Mouse (Mus musculus): ENCODE data around the gene Abcg2.
"Not testable (repeated sequence)": the region's sequence is repeated elsewhere in the genome, so short reads cannot be mapped to it uniquely, and the experiment has no call there.

The Abcg2 gene

DNA sequence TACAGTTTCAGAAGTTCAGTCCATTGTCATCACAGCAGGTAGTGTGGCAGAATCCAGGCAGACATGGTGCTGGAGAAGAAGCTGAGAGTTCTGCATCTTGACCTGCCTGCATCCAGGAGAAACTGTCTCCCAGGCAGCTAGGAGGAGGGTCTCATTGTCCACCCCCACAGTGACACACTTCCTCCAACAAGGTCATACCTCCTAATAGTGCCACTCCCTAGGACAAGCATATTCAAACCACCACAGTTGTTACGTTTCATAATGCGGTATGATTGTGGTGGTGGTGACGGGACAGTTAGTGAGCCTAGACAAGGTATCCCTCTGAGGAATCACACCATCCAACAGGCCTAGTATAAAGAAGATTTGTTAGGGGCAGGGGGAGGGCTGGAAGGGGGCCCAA lies at the start of gene Abcg2:
Gene Abcg2 (plus strand): TSS at position 301 of the 400 bp plus-strand sequence.
- not testable (repeated sequence) for DNase-seq (ENCODE audit: low read depth, low spot score)

DNA sequence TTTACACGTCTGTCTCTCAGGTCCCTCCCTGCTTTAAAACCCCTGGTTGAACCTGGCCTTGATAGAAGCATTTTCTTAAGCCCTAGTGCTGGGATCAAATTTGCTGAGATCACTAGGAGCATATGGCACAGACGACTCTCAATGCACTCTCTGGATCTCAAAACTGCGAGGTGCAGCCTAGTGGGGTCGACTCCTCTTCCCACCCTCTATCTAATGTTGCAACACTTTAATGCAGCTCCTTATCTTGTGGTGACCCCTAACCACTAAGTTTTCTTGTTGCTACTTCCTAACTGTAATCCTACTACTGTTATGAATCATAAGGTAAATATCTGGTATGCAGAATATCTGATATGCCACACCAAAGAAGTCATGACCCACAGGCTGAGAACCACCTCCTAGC lies 44.1 kb upstream of the Abcg2 start:
- DNase-seq (ENCODE audit: low read depth, low spot score): not testable (repeated sequence)

DNA sequence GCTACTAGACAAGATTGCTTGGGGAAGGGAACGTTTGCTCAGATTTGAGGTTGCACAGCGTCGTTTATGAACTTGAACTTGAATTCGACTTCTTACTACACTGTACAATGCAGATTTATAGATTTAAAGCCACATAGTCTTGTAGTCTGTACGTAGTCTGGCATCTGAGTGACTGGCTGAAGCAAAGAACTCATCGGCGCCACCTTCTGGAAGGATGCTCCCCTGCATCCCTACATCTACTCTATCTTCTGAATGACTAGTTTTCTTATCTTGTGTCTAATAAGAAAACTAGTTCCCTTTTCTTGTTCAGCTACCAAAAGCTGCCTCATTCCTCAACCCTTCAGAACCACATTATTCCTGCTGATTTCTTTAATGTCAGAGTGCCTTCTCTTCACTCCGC lies 41.5 kb upstream of the Abcg2 start:
- peak; percentile 58 for DNase-seq (ENCODE audit: low read depth, low spot score)

DNA sequence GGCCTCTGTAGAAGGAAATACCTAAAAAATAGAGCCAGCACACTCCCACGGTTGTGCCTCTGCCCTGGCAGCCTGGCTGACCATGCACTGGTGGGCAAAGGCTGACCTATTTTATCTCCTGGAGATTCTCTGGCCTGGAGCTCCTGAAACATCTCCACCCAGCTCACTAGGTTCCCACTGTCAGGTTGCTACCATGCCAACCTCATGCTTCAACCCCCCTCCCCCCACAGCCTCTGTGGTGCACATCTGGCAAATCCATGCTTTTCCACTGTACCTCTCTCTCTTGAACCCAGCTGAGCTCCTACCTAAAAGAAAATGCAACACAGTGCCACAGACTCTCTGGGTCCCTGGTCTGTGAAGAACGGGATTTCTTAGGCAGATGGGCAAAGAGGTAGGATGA lies 39.4 kb upstream of the Abcg2 start:
- not testable (repeated sequence) for DNase-seq (ENCODE audit: low read depth, low spot score)

DNA sequence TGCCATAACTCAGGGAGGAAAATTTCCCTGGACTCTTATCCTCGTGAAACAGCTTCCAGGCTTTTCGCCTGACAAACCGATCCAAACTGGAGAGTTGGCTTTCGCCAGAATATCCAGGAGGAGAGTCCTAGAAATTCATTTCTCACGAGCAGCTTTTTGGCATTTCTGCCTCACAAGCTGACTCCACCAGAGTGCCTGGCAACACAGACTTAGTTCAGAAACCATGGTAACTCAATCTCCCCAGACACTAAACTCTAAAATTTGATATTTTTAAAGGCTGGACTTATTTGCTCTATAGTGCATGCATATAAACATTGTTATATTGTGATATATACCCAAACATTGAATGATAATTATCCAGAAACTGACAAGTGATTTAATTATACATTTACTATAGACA lies 38.3 kb upstream of the Abcg2 start:
- DNase-seq (ENCODE audit: low read depth, low spot score): not testable (repeated sequence)

DNA sequence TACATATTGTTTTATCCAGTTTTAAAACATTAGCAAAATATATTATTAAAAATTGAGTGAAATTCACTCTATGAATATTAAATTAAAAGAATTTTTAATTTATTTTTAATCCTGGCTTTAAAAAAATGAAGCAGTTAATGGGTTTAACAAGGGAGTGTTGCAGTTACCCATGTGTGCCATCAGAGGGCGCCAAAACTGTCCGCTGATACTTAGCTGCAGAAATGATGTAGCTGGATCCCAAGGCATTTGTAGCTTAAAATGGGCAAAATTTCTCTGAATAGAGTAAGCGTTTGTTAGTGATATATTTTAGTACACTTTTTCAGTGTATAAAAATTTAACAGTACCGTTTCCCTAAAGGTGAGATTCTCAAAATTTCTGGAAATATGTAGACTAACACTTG lies 37.5 kb upstream of the Abcg2 start:
- DNase-seq (ENCODE audit: low read depth, low spot score): peak; percentile 63

DNA sequence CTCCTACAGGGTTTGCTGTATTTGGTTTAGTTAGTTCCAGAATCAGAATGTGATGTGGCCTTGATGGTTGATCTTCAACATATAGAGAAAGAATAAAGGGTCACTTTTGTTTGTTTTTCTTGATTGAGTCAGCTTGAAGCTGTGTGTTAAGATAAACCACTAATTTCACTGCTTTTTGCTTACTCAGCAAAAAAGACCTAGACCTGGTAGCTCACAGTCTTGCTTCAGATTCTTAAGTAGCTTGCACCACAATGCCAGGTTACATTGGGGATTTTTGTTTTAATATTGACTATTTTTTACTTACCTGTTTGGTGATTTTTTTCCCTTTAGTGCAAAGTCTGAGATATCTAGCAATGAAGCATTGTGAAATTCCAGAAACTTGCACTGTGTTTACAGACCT lies 30.5 kb upstream of the Abcg2 start:
- DNase-seq (ENCODE audit: low read depth, low spot score): not testable (repeated sequence)

DNA sequence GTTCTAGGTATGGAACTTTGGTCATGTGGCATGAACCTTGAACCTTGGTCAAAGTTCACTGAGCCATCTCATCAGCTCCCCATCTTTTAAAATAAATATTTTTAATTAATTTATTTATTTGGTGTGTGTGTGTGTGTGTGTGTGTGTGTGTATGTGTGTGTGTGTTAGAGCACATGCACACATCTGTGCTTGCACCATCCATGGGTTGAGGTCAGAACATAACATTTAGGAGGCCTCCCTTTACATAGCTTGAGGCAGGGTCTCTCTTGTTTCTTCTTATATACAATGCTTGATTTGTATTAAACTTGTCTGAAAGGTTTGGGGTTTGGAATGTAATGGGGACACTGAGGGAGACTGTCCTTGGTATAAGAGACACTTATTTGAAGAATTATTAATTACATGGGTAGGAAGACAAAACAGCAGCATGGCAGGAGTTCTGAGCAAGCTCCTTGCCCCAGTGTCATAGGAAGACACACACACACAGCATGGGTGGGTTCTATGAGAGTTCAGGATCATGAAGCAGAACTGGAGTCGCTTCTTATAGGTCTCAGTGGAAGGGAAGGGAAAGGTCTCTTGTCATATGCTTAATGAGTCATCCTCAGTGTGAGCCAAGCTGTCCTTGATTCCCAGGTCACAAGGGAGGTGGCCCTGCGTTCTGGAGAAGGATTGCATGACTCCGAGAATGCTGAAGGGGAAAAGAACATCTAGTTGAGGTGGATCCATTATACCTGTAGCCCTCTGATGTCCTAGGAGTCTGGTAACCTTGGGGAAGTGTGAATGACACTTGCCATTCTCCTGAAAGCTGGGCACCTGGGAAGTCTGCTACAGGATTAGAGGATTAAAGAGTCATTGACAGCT lies 9.9 kb downstream of the Abcg2 start:
- DNase-seq (ENCODE audit: low read depth, low spot score): peak; percentile 40

DNA sequence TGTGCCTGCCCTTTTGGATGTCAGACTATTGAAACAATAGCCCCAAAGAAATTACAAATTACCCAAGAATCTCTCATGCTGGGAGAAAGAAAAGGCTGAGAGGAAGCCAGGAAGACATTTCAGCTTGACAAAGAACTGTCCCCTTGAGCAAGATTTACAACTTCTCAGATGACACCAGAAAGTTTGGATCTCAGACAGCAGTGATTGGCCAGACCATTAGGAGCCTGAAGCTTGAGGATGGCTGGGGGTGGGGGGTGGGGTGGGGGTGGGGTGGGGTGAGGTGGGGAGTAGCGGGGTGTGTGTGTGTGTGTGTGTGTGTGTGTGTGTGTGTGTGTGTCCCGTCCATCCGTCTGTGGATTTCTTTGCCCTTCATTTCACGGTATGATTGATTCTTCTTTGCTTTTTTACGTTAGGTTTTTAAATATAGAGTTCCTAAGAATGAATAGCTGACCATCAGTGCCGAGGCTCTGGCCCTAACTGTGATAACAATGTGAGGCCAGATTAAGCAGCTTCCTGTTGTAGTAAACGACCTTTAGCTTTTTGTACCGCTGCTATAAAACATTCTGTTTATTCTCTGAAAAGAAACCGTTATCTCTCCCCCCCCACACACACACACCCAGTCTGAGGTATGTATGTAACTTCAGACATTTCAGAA lies 11.4 kb downstream of the Abcg2 start:
- peak; percentile 99 for DNase-seq (ENCODE audit: low read depth, low spot score)

DNA sequence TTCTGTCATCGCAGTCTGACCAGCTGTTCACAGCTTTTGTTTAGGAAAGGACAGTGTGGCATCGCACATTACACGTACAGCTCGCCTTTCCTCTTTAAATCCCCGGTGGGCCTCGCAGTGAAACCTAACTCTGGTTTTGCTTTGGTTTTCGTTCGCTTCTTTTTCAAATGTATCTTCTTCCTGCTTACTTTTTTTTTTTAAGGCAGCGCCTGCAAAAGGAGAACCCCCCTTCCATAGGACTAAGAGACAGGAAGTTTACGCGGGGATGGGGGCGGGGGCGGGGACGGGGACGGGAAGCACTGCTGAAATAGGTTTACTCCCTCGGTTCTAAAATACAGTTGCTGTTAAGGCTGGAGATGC lies 12.0 kb downstream of the Abcg2 start:
- DNase-seq (ENCODE audit: low read depth, low spot score): peak; percentile 98

DNA sequence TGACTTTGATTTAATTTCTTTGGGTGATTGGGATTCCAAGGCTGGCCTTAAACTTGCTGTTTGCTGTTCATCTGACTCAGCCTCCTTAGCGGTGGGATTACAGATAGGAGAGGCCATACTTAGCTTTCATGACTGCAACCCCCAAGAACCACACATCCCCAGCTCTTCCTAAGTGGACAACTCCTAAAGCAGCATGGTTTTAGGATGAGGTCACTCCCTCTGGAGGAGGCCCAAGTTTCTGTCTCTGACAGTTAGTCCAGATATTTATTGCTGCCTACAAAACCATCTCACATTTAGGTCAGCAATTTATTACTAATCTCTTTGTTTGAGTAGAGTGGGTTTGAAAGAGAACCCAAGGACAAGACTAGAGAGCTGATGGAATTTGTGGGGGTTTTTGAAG lies 17.8 kb downstream of the Abcg2 start:
- peak; percentile 29 for DNase-seq (ENCODE audit: low read depth, low spot score)

DNA sequence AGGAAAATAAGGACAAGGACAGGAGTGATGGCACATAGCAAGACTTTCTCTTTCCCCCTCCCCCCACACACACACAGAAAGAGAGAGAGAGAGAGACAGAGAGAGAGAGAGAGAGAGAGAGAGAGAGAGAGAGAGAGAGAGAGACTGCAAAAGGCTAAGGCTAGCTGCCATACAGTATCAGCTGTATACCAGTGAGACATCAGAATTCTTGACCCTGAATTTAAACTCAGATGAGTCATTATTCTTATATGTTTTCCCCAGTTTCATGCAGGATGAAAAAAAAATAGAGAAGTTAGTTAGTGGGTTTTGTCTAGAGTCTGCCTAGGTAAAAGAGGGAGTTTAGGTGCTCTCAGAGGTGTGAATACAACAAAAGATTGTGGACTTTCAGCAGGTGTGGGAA lies 18.7 kb downstream of the Abcg2 start:
- DNase-seq (ENCODE audit: low read depth, low spot score): not testable (repeated sequence)

DNA sequence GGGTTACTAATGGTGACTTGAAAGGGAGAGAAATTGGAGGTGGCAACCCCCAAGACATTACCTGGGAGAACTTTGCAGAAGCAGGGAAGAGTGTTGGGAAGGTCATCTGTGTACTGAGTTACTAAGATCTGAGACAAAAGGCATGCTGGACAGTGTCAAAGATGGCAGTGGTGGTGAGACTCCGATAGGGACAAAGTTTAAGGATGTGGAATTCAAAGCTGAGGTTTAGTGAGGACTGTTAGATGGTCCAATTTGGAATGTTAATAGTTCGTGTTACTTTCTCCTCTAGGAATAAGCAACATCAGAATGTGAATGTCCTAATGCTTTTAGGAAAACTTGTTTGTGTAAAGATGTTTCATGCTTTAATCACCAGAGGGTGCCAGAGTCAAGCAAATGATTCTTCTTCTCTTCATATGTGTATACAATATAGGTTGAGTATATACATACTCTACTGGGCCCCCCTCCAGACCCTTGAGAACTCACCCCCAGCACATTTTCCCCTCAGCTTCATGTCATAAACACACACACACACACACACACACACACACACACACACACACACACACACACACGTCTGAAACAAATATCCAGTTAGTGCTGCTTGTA lies 19.3 kb downstream of the Abcg2 start:
- DNase-seq (ENCODE audit: low read depth, low spot score): peak; percentile 31

DNA sequence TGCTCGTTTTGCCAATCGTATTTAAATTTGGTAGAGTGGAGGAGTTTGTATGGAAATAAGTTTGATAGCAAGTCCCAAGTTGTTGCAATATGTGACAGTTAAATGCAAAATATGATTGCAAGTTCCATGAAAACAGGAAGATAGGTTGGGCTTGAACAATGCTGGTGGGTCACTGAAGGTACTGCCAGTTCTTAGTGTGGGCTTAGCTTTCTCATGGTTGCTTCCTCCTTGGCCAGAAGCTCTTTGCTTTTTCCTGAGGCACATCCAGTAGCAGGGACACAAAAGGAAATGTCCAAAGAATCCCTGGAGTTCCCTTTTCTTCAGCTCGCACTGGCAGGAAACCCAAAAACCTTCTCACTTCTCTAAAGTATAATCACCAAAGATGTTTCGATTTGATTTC lies 22.3 kb downstream of the Abcg2 start:
- no peak for DNase-seq (ENCODE audit: low read depth, low spot score)

DNA sequence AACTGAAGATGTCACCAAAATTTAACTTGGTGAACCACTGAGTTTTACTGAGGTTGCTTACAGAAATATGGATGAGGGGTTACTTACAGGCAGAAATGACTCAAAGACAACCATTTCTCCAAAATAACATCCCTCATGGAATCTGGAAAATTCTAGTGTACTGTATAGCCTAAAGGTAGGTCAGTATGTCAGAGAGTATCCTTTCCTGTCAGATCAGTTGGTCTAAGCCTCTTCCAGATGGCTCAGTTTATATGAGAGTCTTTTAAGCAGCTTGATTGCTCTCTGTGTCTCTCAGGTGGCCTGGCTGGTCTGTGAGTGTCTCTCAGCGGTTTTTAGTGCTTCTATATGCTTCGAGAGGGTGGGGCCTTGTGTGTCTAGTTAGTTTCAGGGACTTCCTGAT lies 24.1 kb downstream of the Abcg2 start:
- DNase-seq (ENCODE audit: low read depth, low spot score): peak; percentile 15

DNA sequence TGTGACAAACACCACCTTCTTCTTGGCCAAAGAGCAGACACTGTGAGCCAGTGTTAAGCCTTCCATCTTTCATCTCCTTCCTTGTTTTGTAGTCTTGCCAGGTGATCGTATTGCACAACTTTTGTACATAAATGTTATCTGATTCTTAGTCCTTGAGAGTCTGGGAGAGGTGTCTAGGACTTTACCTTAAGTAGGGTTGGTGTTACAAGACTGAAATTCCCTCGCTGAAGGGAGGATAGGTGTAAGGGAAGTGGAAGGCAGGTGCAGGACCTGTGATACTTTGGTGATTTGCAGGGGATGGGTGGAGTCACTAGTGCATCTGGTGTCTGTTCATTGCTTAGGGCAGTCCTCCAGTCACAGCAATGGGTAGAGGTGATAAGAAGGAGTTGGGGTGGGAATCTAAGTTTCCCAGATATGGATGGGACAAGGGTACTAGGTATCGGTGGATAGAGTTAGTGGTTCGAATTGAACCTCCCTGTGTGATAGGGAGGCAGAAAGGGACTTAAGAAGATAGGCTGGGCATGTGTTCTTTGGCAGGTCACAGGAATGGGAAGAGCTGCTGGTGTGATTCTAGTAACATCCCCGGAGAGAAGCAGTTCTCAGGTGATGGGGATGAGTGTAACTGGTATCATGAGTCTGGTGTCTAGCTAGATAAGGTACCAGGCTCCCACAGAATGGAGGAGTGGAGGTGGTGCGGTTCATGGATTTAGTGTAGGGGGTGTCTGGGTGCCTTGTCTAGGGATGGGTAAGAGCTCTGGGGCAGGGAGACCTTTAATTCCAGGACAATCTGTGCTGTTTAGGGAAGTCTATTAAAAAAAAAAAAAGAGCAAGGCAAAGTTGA lies 25.8 kb downstream of the Abcg2 start:
- no peak for DNase-seq (ENCODE audit: low read depth, low spot score)

DNA sequence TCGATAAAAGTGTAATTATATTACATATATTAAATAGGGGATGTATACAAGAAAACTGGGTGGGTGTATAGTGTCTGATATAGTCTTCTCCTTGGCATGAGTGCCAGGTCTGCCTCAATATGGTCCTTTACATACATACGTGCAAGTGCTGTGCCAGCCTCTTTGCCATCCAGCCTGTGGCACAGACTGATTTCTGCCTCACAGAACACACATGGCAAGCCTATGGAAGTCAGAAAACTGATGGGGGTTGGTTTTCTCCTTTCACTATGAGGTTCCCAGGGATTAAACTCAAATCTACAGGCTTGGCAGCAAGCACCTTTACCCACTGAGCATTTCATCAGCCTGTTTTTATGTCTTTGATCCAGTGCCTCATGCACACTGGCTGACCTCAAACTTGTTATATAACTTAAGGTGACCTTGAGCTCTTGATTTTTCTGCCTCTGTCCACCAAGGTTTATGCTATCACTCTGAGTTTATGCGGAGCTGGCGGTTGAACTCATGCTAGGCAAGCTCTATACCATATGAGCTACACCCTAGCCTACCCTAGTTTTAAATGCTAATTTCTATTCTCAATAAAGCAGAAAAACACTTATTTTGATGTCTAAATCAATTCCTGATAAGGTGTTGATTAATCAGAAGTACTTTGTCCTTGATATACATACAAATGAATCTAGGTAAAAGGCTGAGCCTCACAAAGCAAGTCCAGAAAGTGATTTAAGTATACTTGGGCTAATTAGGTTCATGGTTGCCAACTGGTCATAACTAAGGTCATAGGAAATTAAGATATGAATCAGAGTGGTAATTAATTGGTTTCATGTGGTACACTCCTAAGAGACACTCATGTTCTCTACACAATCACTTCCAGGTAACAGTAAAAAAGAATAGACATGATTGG lies 26.7 kb downstream of the Abcg2 start:
- DNase-seq (ENCODE audit: low read depth, low spot score): peak; percentile 20

DNA sequence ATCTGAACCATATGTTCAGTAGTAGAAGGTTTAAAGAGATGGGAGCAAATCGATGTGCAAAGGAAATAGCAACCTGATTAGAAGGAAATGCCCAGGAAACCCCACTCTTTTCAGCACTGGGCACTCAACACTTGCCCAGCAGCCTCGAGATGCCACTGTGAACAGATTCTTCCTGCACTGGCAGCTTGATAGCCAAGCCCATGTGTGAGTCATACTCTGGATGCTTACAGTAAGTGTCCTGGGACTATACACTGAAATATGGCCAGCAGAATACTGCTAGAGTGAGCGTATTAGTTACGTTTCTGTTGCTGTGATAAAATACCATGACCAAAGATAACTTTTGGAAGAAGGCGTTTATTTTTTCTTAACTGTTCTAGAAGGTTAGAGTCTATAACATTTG lies 39.8 kb downstream of the Abcg2 start:
- no peak for DNase-seq (ENCODE audit: low read depth, low spot score)

DNA sequence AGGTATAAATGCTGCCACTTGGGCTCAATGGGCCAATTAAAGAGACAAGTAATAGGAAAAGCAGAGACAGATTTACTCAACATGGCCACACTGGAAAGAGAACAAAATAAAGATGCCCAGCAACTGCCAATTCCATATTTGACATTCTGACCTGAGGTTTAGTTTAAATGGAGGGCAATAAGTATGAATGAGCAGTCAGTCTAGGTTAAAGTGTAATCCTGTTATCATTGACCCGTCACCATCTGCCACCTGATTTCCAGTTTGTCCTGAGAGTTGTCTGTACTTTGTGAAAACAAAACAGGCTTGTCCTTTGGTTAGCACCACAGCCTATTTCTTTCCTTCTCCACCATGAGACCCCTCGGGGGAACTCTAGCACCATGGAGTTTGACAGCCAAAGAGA lies 44.9 kb downstream of the Abcg2 start:
- no peak for DNase-seq (ENCODE audit: low read depth, low spot score)

DNA sequence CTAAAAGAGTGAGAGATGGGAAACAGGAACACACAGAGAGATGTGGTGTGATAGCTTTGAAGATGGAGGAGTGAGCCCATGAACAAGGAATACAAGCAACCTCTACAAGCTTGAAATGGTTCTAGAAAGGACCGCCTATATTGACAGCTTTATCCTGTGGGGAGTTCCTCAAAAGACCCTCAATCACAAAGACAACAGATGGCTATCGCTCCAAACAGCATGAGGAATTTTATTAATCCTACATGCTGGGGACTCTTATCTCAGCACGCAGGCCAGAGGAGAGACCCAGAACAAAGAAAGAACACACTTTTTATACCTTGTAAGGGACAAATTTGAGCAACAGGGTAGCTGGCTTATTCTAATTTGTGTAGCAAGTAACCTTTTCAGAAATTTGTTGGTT lies 48.1 kb downstream of the Abcg2 start:
- DNase-seq (ENCODE audit: low read depth, low spot score): no peak

DNA sequence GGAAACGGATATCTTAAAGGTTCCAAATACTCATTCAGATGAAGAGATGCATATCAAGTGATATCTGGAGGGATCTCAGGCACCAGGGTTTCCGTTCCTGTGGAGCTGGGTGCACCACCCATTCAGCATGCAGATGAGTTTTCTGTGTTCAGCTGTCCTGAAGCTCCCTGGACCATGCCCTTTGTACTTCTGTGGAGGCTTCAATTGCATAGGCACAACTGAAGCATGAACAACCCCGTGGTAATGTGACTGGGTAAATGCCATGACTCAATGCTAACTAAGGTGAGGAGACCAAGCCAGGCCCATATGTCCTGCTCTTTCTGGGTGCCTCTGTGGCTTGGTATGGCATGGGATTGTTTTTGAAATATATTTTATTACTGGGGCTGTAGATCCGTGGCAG lies 49.4 kb downstream of the Abcg2 start:
- no peak for DNase-seq (ENCODE audit: low read depth, low spot score)

Data from R1 (cell line).